Comparison of ENCODE assay signal across 9 mouse cellular contexts in the genomic region with DNA sequence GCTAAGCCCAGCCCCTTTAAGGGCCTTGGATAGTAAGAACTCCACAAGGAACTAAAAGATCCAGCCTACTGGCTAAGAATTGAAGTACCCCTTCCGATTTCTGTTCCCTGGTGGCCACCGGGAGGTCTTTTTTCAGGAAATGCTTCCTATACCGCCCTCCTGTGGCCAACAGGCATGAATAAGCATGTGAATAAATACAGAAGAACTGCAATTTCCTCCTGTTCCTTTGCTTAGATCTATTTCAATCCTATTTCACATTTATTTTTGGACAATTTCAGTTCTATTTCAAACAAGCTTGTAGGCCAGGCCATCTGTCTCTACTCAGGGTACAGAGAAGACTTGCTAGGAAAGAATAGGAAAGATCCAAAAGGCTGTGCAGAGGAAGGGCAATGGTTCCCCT. TPM values are rescaled to one million over a fixed set of nuclear protein-coding genes. Genes with fewer than 3 reads are reported as not detected.
DNase-seq lines count a peak whose midpoint lies in the region; ATAC-seq and TF ChIP-seq lines count a peak whose summit lies in the region.
"Had no signal": no experiment of that assay in that cellular context is flagged by ENCODE, and none has a peak within 500 bp of the region (broad histone marks: within the 10 kb centered on the region; RNA-seq: fewer than 3 reads in every experiment).

No protein-coding gene starts in this region.

- 19% methylated on average over 3 of the region's 3 CpGs for WGBS in hindbrain, embryonic 11.5 days
- 9% methylated on average over 3 of the region's 3 CpGs for WGBS in hindbrain, embryonic 13.5 days
- WGBS in hindbrain, postnatal 0 days, result 28% methylated on average over 3 of the region's 3 CpGs

- H3K27ac ChIP-seq in hindbrain, embryonic 11.5 days (ENCODE audit: low read depth, low read length), result no peak overlapping the region
- H3K27ac ChIP-seq in hindbrain, embryonic 13.5 days, result no peak overlapping the region
- no peak overlapping the region for H3K27ac ChIP-seq in hindbrain, postnatal 0 days
- H3K27ac ChIP-seq: neural tube, embryonic 12.5 days had no signal

- H3K36me3 ChIP-seq in hindbrain, embryonic 11.5 days (ENCODE audit: control insufficient read depth, insufficient read depth, low read length), result no peaks in the 10 kb centered on the region
- no peaks in the 10 kb centered on the region for H3K36me3 ChIP-seq in hindbrain, embryonic 13.5 days
- H3K36me3 ChIP-seq in hindbrain, postnatal 0 days (ENCODE audit: insufficient read depth, low read length), result no peaks in the 10 kb centered on the region
- H3K36me3 ChIP-seq: neural tube, embryonic 12.5 days had no signal

- no peaks in the 10 kb centered on the region for H3K9me3 ChIP-seq in hindbrain, embryonic 11.5 days (ENCODE audit: control insufficient read depth, low read length)
- no peaks in the 10 kb centered on the region for H3K9me3 ChIP-seq in hindbrain, embryonic 13.5 days
- H3K9me3 ChIP-seq in hindbrain, postnatal 0 days (ENCODE audit: low read length), result no peaks in the 10 kb centered on the region
- H3K9me3 ChIP-seq: neural tube, embryonic 12.5 days had no signal

- peak; percentile 68 for TF ChIP-seq CTCF in hindbrain, postnatal 0 days (IDR thresholded peaks at IDR 0.05; ENCODE audit: low read depth)

- ATAC-seq in hindbrain, embryonic 11.5 days (ENCODE audit: low FRiP score), result no peak
- ATAC-seq in hindbrain, embryonic 13.5 days (ENCODE audit: low FRiP score), result no peak
- no peak for ATAC-seq in hindbrain, postnatal 0 days
- ATAC-seq in megakaryocyte, adult 5-6 weeks (ENCODE audit: poor library complexity, severe bottlenecking), result peak; percentile 33; the same call in 1 of the 2 replicates

- no peaks in the 10 kb centered on the region for H3K27me3 ChIP-seq in hindbrain, embryonic 11.5 days (ENCODE audit: control insufficient read depth, insufficient read depth, low read length)
- H3K27me3 ChIP-seq in hindbrain, embryonic 13.5 days, result no peaks in the 10 kb centered on the region
- H3K27me3 ChIP-seq in hindbrain, postnatal 0 days (ENCODE audit: insufficient read depth, low read length), result no peaks in the 10 kb centered on the region
- H3K27me3 ChIP-seq: neural tube, embryonic 12.5 days had no signal

- no peak overlapping the region for H3K9ac ChIP-seq in hindbrain, embryonic 11.5 days (ENCODE audit: low read depth, low read length)
- no peak overlapping the region for H3K9ac ChIP-seq in hindbrain, embryonic 13.5 days
- no peak overlapping the region for H3K9ac ChIP-seq in hindbrain, postnatal 0 days (replicated peaks; ENCODE audit: low read length)
- H3K9ac ChIP-seq: neural tube, embryonic 12.5 days had no signal

- no peak overlapping the region for H3K4me3 ChIP-seq in hindbrain, embryonic 11.5 days (ENCODE audit: low read depth, low read length)
- H3K4me3 ChIP-seq in hindbrain, embryonic 13.5 days, result no peak overlapping the region
- no peak overlapping the region for H3K4me3 ChIP-seq in hindbrain, postnatal 0 days (ENCODE audit: low read length)
- H3K4me3 ChIP-seq: neural tube, embryonic 12.5 days had no signal

- no peak overlapping the region for H3K4me2 ChIP-seq in hindbrain, embryonic 11.5 days (replicated peaks; ENCODE audit: low read depth, low read length)
- no peak overlapping the region for H3K4me2 ChIP-seq in hindbrain, embryonic 13.5 days
- H3K4me2 ChIP-seq in hindbrain, postnatal 0 days (ENCODE audit: low read depth, low read length), result no peak overlapping the region
- H3K4me2 ChIP-seq: neural tube, embryonic 12.5 days had no signal

- DNase-seq in hindbrain, embryonic 11.5 days (ENCODE audit: low spot score), result peak; percentile 54
- peak; percentile 62 for DNase-seq in CD4-positive, CD25-positive, alpha-beta regulatory T cell, adult 2 months (ENCODE audit: low read depth, low spot score)
- peak; percentile 59 for DNase-seq in adrenal gland, postnatal 10 days
- DNase-seq in embryo, embryonic 11 days, result peak; percentile 64
- DNase-seq in hindbrain, postnatal 0 days (ENCODE audit: low spot score), result peak; percentile 67
- DNase-seq in thymus, postnatal 25 days, result peak; percentile 28

- no peaks in the 10 kb centered on the region for H3K4me1 ChIP-seq in hindbrain, embryonic 11.5 days (replicated peaks; ENCODE audit: control insufficient read depth, insufficient read depth, low read length)
- no peaks in the 10 kb centered on the region for H3K4me1 ChIP-seq in hindbrain, embryonic 13.5 days (replicated peaks)
- no peaks in the 10 kb centered on the region for H3K4me1 ChIP-seq in hindbrain, postnatal 0 days (ENCODE audit: insufficient read depth, low read length)
- H3K4me1 ChIP-seq: neural tube, embryonic 12.5 days had no signal

RNA-seq across cellular contexts. Expression of gene Arhgef9, which starts 20.7 kb away (rescaled TPM):
- polyA plus RNA-seq in hindbrain, embryonic 11.5 days (2014; fragmentation: Nextera tagmentation; extraction: Ambion mirVana), result 12.3 and 17.5 TPM in 2 replicates
- polyA plus RNA-seq in hindbrain, embryonic 13.5 days (2015; fragmentation: Nextera tagmentation; extraction: Ambion mirVana), result 43.9 and 45.6 TPM in 2 replicates
- 10 to 100 TPM; 16.9 to 23.4 TPM for total RNA-seq in adrenal gland, postnatal 10 days (2021)
- total RNA-seq in hindbrain, postnatal 0 days (2014; rRNA removed), result 46.6 and 60.6 TPM in 2 replicates
- 33.1 and 33.3 TPM in 2 replicates for polyA plus RNA-seq in hindbrain, postnatal 0 days (2015; fragmentation: Nextera tagmentation; extraction: Ambion mirVana)
- 0.31 and 0.93 TPM in 2 replicates for total RNA-seq in megakaryocyte, adult 5-6 weeks (2015)
- 0.11 and 0.12 TPM in 2 replicates for total RNA-seq in megakaryocyte, adult 5-6 weeks (2017)

Comparison
In these comparisons a context has a peak if more than half of its experiments do, and no peak if none do; other contexts are left out.
1. RNA of gene Arhgef9, which starts 20.7 kb away (total RNA-seq): 46.6 to 60.6 TPM in hindbrain, postnatal 0 days and 16.9 to 23.4 TPM in adrenal gland, postnatal 10 days; 0.11 to 0.93 TPM in megakaryocyte, adult 5-6 weeks; every median in the first group is over 4 times any median in the second.
2. Peak in every context shown above with its lines, with median percentiles within 50 percentile points of each other: DNase-seq.